Mouse (Mus musculus) brown adipose tissue, adult 24 weeks (tissue): Measurements from ENCODE around the gene Ncoa3. TPM values are rescaled to one million over a fixed set of nuclear protein-coding genes. Genes with fewer than 3 reads are reported as not detected.
A peak's percentile ranks its signal among the peaks of the same experiment; 100 is the strongest.

Experiments
- H3K27ac ChIP-seq: fragments of 200-500 bp; replicated peaks from 2 replicates; pipeline ENCODE4 v1.5.1; 2012; ENCODE audit warnings: low read depth, mild to moderate bottlenecking, low read length
- H3K4me1 ChIP-seq: fragments of 200-500 bp; 2 replicates; pipeline ENCODE4 v1.6.1; 2012; ENCODE audit warnings: low read length, mixed read lengths; ENCODE audit not compliant: control insufficient read depth, insufficient read depth, insufficient read length
- H3K4me3 ChIP-seq: fragments of 200-500 bp; 2 replicates; pipeline ENCODE4 v1.5.1; 2012; ENCODE audit warnings: low read depth, mild to moderate bottlenecking, low read length, moderate library complexity; ENCODE audit not compliant: insufficient read depth
- polyA plus RNA-seq: library from polyadenylated mRNA; stranded (reverse); fragments of >200 nt; gene quantifications from 2 replicates; pipeline ENCODE4 v1.2.4, GENCODE M21; 2012; ENCODE audit not compliant: missing spikeins, insufficient read depth, insufficient read length

Ncoa3 gene
- polyA plus RNA-seq, 1 experiment = 7.8 TPM

GRCm38 (mm10) chr2:166096834-166097233, 104.4 kb downstream of the Ncoa3 start:
- H3K4me1 ChIP-seq = no peaks in the 10 kb centered on the region; the same call in 1 of the 2 replicates
- H3K4me3 ChIP-seq = no peak overlapping the region
- no peak overlapping the region for H3K27ac ChIP-seq

DNA sequence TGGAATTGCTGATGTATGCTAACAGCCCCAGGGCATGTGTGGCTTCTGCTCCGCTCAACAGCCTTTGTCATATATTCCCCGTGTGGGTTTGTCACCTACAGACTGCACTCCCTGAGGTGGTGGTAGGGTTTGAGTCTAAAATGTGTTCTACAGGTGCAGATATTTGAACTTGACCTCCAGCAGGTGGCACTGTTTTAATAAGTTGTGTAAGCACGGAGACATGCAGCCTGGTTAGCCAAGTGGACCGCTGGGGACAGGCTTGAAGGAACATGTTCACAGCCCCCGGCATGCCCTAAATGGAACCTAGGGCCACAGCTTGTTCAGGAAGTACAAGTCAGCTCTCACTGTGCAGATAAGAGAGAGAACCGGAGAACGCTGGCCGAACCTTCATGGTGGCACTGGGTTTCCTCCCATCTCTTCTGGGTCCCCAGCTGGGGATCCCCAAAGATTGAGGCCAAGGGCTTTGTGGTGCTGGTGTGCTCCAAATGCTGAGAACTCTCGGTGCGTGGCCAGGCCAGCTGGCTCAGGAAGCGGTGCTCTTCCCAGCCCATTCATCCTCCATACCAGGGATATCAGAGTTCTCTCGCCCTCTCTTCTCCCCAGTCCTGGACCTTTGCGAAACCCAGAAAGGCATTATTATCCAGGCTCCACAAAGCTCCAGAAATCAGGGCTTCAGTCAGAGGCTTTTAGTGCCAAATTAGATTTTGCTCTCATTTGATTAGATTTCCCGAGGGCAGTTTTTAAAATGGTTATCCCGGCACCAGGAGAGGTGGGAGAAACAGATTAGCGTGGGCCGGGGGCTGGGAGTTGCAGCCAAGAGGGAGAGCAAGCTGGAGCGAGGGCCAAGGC, 105.2 kb downstream of the Ncoa3 start:
- H3K4me1 ChIP-seq = no peaks in the 10 kb centered on the region; the same call in 1 of the 2 replicates
- H3K4me3 ChIP-seq = no peak overlapping the region
- no peak overlapping the region for H3K27ac ChIP-seq

- no peak overlapping the region for H3K4me3 ChIP-seq
- no peaks in the 10 kb centered on the region; the same call in 1 of the 2 replicates for H3K4me1 ChIP-seq
- no peak overlapping the region for H3K27ac ChIP-seq
Measured at GRCm38 (mm10) chr2:166098292-166098933, 106.0 kb downstream of the Ncoa3 start.

DNA sequence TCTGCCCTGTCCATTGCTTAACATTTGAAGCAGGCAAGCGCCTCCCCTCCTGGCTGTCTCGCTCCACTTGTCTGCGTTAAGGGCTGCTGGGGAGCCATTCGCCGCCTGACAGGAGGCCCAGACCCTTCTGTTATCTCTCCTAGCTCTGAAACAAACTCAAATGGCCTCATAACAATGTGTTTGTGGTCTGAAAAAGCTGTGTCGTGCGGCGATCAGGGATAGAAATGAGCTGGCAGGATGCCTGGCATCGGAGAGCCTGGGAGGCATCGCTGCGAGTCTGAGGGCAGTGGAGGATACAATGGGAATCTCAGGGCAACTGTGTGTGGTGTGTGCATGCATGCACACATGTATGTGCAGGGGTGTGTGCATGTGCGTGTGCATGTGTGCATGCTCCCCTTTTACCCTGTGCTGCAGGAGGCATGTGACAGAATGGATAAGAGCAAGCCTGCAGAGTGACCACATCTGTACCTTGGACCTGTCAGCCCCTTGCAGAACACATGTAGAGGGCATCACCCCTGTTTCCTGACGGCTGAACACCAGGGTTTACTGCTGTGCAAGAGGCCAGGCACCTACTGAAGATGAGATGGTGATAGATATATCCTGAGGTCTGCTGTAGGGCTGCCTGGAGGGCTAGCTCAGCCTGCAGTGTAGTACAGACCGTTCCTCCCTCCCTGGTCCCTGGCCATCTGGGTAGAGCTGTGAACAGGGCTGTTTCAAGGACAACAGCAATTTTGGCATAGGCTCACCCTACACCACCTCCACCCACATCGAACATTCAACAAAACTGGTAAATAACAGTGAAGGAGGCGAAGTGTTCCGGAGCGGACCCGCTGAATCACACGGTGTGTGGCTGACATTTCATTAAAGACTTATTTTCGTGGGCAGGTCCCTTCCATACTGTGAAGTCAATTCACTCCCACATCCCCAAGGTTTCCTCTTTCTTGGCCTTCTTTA, 108.2 kb downstream of the Ncoa3 start:
- no peaks in the 10 kb centered on the region; the same call in 1 of the 2 replicates for H3K4me1 ChIP-seq
- no peak overlapping the region for H3K4me3 ChIP-seq
- no peak overlapping the region for H3K27ac ChIP-seq

DNA sequence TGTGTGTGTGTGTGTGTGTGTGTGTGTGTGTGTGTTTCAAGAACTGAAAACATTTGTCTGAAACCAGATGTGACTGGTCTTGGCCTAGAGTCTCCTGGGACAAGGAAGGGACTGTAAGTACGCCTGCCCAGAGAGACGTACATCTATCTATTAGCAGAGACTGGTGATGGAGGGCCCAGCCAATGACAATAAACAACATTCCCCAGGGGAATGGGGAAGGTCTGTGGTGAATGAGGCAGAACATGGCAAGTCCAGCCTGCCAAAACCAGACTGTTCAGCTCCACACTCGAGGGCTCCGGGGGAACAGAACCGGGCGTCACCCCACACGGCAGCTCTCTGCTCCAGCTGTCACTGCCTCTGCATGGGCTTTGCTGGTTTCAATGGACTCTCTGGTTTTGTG, 110.5 kb downstream of the Ncoa3 start:
- Histone ChIP-seq H3K4me1 (no peaks in the 10 kb centered on the region; the same call in 1 of the 2 replicates), H3K4me3 (no peak overlapping the region), H3K27ac (no peak overlapping the region)

DNA sequence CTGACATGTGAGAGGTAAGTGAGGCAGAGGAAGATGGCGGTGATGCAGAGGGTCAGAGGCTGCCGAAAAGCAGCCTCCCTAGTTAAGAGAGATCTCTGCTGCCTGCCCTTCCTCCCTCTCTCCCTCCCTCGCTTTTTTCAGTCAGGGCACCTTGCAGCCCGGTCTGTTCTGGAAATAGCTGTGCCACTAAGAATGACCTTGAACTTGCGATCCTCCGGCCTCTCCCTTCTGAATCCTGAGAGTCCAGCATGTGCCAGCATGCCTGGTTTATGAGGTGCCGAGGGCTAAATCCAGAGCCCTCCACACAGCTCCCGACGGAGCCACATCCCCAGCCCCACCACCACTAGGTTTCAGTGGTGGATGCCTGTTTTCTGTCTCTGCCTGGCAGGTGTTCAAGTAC, 113.5 kb downstream of the Ncoa3 start:
- no peaks in the 10 kb centered on the region for H3K4me1 ChIP-seq

GRCm38 (mm10) chr2:166106631-166107030, 114.2 kb downstream of the Ncoa3 start:
- no peak overlapping the region for H3K4me3 ChIP-seq
- peaks cover 2% of the 10 kb centered on the region; the same call in 1 of the 2 replicates for H3K4me1 ChIP-seq
- H3K27ac ChIP-seq = no peak overlapping the region

More for the DNA sequence above, 113.5 kb downstream of the Ncoa3 start:
- H3K27ac ChIP-seq = no peak overlapping the region
- no peak overlapping the region for H3K4me3 ChIP-seq

- no peak overlapping the region for H3K4me3 ChIP-seq
- H3K4me1 ChIP-seq = peaks cover 14% of the 10 kb centered on the region
- no peak overlapping the region for H3K27ac ChIP-seq
Measured at GRCm38 (mm10) chr2:166107911-166108310, 115.5 kb downstream of the Ncoa3 start.

DNA sequence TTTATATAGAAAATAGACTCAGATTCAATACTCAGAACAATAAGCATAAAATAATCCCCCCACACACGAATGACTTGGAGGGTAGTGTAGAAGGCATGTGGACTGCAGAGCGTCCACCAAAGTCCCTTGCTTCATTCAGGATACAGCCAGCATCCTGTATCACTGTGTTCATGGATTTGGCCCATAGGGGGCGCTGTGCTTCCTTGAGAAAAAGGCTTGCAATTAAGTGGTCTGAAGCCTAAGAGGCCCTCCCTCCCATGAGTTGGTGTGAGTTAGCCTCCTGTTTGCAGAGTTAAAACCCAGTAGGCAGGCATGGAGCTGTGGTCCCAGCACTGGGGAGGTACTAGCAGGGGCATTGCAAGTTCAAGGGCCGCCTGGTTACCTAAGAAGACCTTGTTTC, 115.9 kb downstream of the Ncoa3 start:
- peaks cover 14% of the 10 kb centered on the region for H3K4me1 ChIP-seq
- H3K4me3 ChIP-seq = no peak overlapping the region
- no peak overlapping the region for H3K27ac ChIP-seq

DNA sequence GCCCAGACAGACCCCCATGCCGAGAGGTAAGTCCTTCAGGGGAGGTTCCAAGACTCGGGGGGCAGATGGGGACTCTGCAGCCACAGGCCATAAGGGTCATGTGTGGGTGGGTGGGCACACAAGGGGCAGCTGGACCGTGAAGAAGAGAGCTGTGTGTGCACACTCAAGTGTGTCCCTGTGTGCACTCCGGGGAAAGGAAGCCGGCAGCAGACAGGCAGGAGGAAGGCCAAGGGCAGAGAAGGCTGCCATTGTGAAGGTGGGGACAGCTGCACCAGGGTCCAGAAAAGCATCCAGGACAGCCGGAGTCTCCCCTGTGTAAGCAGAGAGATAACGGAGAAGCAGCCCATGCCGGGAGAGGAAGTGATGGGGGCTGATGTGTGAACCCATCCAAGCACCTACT, 118.3 kb downstream of the Ncoa3 start:
- Histone ChIP-seq H3K4me3 (no peak overlapping the region), H3K4me1 (peaks cover 15% of the 10 kb centered on the region), H3K27ac (peak overlapping the region; percentile 65)

GRCm38 (mm10) chr2:166111238-166111637, 118.8 kb downstream of the Ncoa3 start:
- Histone ChIP-seq H3K27ac (peak overlapping the region; percentile 65), H3K4me3 (no peak overlapping the region), H3K4me1 (peaks cover 16% of the 10 kb centered on the region)

GRCm38 (mm10) chr2:166111831-166112250, 119.4 kb downstream of the Ncoa3 start:
- Histone ChIP-seq H3K4me1 (peaks cover 19% of the 10 kb centered on the region), H3K27ac (peak overlapping the region; percentile 73), H3K4me3 (no peak overlapping the region)

GRCm38 (mm10) chr2:166112986-166113385, 120.5 kb downstream of the Ncoa3 start:
- Histone ChIP-seq H3K4me1 (peaks cover 20% of the 10 kb centered on the region), H3K4me3 (no peak overlapping the region), H3K27ac (peak overlapping the region; percentile 73)

- Histone ChIP-seq H3K4me3 (no peak overlapping the region), H3K27ac (no peak overlapping the region)
Measured at GRCm38 (mm10) chr2:166115571-166116277, 123.3 kb downstream of the Ncoa3 start.

More at GRCm38 (mm10) chr2:166115571-166116277, 123.3 kb downstream of the Ncoa3 start:
- peaks cover 28% of the 10 kb centered on the region for H3K4me1 ChIP-seq
